In genomic region chr17:36272643-36273366, GRCm38 (mm10) we compare ENCODE assay signal across 1 mouse cellular context.
TF ChIP-seq lines count a peak whose summit lies in the region.

No protein-coding gene starts in this region.

TF ChIP-seq in MEL, 35 proteins besides CTCF, POLR2A, EP300 and RAD21 (continued from another document):
- TF ChIP-seq MAX (IDR thresholded peaks at IDR 0.05; ENCODE audit: low read length): no peak
- TF ChIP-seq MYB (IDR thresholded peaks at IDR 0.05; ENCODE audit: low read depth, low read length): no peak
- no peak for TF ChIP-seq NELFE (IDR thresholded peaks at IDR 0.05; ENCODE audit: low read depth, low read length)
- no peak for TF ChIP-seq POLR2AphosphoS2 (IDR thresholded peaks at IDR 0.05; ENCODE audit: low read length)
